Mouse (Mus musculus) limb, embryonic 10.5 days (tissue): ENCODE results near the gene Cdc42ep1. TPM values are rescaled to one million over a fixed set of nuclear protein-coding genes. Genes with fewer than 3 reads are reported as not detected.
"Not testable (repeated sequence)": the region's sequence is repeated elsewhere in the genome, so short reads cannot be mapped to it uniquely, and the experiment has no call there.

Source experiments
- DNase-seq: peaks from one replicate; pipeline ENCODE4 v3.0.0-alpha.2; 2017; ENCODE audit warnings: low spot score
- H3K27ac ChIP-seq: fragments of 300-500 bp; sonication (generic); 2 replicates; pipeline ENCODE4 v1.5.1; 2016; ENCODE audit warnings: mild to moderate bottlenecking
- H3K27me3 ChIP-seq: fragments of 300-500 bp; sonication (generic); 2 replicates; pipeline ENCODE4 v1.6.1; 2016; ENCODE audit warnings: low read depth, mild to moderate bottlenecking; ENCODE audit not compliant: poor library complexity, severe bottlenecking
- H3K36me3 ChIP-seq: fragments of 300-500 bp; sonication (generic); 2 replicates; pipeline ENCODE4 v1.6.1; 2016; ENCODE audit warnings: mild to moderate bottlenecking, moderate library complexity
- H3K4me1 ChIP-seq: fragments of 300-500 bp; sonication (generic); 2 replicates; pipeline ENCODE4 v1.6.1; 2016
- H3K4me3 ChIP-seq: fragments of 300-500 bp; sonication (generic); 2 replicates; pipeline ENCODE4 v1.5.1; 2016; ENCODE audit warnings: mild to moderate bottlenecking, moderate library complexity
- H3K9me3 ChIP-seq: fragments of 300-500 bp; sonication (generic); replicated peaks from 2 replicates; pipeline ENCODE4 v1.6.1; 2016; ENCODE audit warnings: mild to moderate bottlenecking
- WGBS: fragments of 180-500 bp; shearing (Covaris S2); methylation state at CpG from one replicate; pipeline ENCODE4 v1.1.7; 2016; 5-methylcytosine and 5-hydroxymethylcytosine counted together
- polyA plus RNA-seq: library from polyadenylated mRNA; unstranded; fragments of >200 nt; fragmentation: Nextera tagmentation; extraction: Ambion mirVana; gene quantifications from 2 replicates; pipeline ENCODE4 v1.2.1, GENCODE M21; 2016

Cdc42ep1 gene
- polyA plus RNA-seq, 1 experiment from 2014 or later, result 18.8 TPM

DNA sequence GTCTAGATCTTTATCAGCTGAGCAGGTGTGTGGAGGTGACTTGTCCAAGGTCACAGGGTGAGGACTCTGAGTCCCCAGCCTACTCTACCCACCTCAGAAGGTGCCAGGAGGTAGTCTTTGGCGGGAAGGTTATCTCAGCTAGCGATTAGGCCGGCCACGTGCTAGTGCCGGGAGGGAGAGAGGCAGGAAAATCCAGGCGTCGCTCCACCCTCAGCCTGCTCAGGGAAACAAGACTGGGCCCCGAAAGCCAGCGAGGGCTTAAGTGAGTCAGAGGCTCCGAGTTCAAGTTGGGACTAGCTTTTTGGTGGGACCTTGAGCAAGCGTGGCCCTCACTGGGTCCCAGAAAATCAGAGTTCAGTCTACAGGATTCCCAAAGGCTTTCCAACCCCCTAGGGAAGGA is 2.9 kb downstream of the Cdc42ep1 start:
- no peaks in the 10 kb centered on the region for H3K9me3 ChIP-seq
- 72% methylated on average over 11 of the region's 11 CpGs for WGBS
- H3K4me3 ChIP-seq, result no peak overlapping the region
- peak overlapping the region; percentile 50 for H3K27ac ChIP-seq
- peaks cover 19% of the 10 kb centered on the region for H3K36me3 ChIP-seq
- peaks cover 69% of the 10 kb centered on the region for H3K4me1 ChIP-seq
- no peak for DNase-seq
- peaks cover 26% of the 10 kb centered on the region for H3K27me3 ChIP-seq

DNA sequence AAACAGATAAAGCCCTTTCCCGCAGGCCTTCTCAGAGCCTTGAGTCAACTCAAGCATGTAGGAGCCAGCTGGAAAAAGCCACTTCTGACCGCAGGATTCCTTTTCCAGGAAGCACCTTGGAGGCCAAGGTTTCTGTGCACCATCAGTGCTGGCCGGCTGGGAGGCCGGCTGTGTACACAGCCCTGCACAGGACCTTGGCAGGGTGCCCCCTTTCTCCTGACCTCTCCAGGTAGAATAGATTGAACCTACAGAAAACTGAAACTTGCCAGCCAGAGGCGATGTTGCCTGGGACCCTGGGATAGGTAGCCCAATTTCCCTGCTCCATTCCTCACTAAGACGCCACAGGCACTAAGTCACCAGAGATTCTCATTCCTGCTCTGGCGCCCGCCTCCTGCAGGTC is 3.4 kb downstream of the Cdc42ep1 start:
- no peak overlapping the region for H3K4me3 ChIP-seq
- H3K4me1 ChIP-seq, result peaks cover 69% of the 10 kb centered on the region
- H3K27ac ChIP-seq, result peak overlapping the region; percentile 50; the same call in 1 of the 2 replicates

DNA sequence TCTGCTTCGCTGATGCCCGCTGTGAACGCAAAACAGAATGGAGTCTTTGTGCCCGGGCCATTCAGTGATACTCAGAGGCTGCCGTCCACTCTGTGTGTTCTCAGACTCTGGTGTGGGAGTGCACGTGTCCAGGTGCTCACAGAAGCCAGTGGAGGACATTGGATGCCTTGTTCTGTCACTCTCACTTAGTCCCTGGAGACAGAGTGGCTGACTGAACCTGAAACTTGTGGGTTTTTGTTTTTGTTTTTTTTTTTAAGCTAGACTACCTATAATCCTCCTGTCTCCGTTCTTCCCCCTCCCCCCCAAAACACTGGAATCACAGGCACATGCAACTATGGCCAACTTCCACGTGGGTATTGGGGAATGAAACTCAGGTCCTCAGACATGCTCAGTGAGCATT is 3.9 kb downstream of the Cdc42ep1 start:
- Histone ChIP-seq H3K27me3 (peaks cover 26% of the 10 kb centered on the region), H3K27ac (no peak overlapping the region)
- 91% methylated on average over 8 of the region's 8 CpGs for WGBS

More for the DNA sequence above, 3.4 kb downstream of the Cdc42ep1 start:
- peaks cover 26% of the 10 kb centered on the region for H3K27me3 ChIP-seq
- H3K9me3 ChIP-seq, result no peaks in the 10 kb centered on the region
- WGBS, result 90% methylated on average over 8 of the region's 8 CpGs
- no peak for DNase-seq
- peaks cover 19% of the 10 kb centered on the region for H3K36me3 ChIP-seq

DNA sequence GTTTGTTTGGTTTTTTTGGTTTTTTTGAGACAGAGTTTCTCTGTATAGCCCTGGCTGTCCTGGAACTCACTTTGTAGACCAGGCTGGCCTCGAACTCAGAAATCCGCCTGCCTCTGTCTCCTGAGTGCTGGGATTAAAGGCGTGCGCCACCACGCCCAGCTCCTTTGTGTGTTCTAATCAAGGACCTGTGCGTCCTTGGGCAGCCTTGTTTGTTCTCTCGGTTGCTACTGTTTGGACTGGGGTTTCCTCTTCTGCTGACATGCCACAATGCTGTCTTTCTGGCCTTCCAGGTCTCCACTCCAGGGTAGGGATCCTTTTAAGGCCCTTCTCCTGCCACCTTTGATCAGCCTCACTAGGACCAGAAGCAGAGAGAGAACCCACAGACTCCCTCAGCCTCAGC is 4.4 kb downstream of the Cdc42ep1 start:
- H3K9me3 ChIP-seq, DNase-seq, H3K27ac ChIP-seq, H3K4me3 ChIP-seq: not testable (repeated sequence)
- Histone ChIP-seq H3K4me1 (peaks cover 69% of the 10 kb centered on the region), H3K27me3 (peaks cover 26% of the 10 kb centered on the region), H3K36me3 (peaks cover 19% of the 10 kb centered on the region)
- 91% methylated on average over 7 of the region's 7 CpGs for WGBS

More for the DNA sequence above, 3.9 kb downstream of the Cdc42ep1 start:
- H3K36me3 ChIP-seq, result peaks cover 19% of the 10 kb centered on the region
- DNase-seq, result no peak
- peaks cover 69% of the 10 kb centered on the region for H3K4me1 ChIP-seq
- no peaks in the 10 kb centered on the region for H3K9me3 ChIP-seq
- no peak overlapping the region for H3K4me3 ChIP-seq

DNA sequence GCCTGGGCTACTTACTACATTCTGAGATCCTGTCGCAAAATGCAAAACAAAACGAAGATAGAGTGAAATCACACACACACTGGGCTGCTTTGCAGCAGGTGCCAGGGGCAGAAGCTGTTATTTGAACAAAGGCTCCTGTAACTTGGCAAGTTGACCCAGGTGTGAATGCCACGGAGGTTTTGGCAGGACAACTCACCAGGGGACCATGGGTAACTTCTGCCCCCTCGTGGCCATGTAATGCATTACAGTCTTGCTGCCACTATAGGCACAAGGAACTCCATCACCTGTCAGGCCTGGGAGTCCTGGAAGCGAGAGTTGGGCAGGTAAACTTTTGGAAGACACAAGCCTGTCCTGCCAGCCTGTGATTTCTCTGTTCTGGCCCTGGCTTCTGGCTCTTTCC is 6.0 kb downstream of the Cdc42ep1 start:
- no peaks in the 10 kb centered on the region for H3K9me3 ChIP-seq
- peaks cover 19% of the 10 kb centered on the region for H3K36me3 ChIP-seq
- peak; percentile 90 for DNase-seq
- WGBS, result 28% methylated on average over 5 of the region's 5 CpGs
- no peak overlapping the region for H3K4me3 ChIP-seq
- H3K4me1 ChIP-seq, result peaks cover 55% of the 10 kb centered on the region
- no peak overlapping the region for H3K27ac ChIP-seq
- peaks cover 19% of the 10 kb centered on the region for H3K27me3 ChIP-seq

DNA sequence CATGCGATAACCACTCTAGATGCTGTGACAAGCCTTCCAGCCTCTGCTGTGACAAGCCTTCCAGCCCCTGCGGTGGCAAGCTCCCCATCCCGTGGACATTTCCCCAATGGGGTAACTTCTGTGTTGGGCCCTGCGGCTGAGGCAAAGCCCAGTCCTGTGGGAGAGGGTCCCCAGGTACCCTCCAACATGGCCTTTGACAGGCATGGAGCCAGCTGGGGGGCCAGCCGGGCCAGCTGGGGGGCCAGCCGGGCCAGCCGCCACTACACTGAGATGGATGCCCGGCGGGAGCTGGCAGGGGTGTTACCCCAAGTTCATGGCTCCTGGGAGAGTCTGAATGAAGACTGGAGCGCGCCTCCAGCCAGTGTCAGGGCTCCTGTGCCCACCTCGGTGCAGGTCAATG is 7.1 kb downstream of the Cdc42ep1 start:
- H3K27me3 ChIP-seq, result peaks cover 9% of the 10 kb centered on the region
- H3K4me3 ChIP-seq, result no peak overlapping the region
- H3K27ac ChIP-seq, result 0 out of 2 replicates have a peak overlapping the region, but pooled peaks have one; percentile 1
- WGBS, result 89% methylated on average over 12 of the region's 12 CpGs
- no peaks in the 10 kb centered on the region for H3K9me3 ChIP-seq
- H3K4me1 ChIP-seq, result peaks cover 46% of the 10 kb centered on the region
- DNase-seq, result no peak
- peaks cover 19% of the 10 kb centered on the region for H3K36me3 ChIP-seq

DNA sequence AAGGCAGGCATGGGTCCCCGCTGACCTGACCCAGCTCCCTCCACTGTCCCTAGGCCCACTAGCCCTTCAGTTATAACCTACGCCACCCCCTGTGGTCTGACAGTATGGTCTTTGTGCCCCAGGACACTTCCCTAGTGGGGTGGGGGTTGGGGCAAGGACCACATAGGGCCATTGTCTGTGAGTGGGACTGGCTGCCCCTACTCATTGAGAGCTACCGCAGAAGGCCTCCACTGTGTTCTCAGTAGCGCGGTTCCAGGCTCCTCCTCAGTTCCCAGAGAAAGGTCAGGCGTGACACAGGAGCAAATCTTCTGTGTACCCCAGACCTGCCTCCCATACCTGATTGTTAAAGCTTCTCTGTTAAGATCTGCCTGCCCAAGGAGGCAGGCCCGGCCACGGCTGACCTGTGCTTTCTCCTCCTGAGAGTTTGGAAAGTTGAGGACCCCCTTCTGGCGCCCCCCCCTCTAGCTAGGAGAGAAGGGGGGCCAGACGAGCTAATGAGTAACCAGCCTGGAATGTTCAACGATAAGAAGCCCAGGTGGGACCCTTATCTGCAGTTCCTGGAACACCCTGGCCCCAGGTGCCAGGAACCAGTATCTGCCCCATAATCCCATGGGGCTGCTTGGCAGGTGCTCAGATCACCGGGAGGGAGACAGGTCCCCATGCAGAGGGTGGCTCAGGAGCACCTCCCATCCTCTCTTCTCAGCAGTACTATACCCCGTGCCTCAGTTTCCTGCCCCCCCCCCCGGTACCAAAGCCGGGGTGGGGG is 7.8 kb downstream of the Cdc42ep1 start:
- Histone ChIP-seq H3K27ac (0 out of 2 replicates have a peak overlapping the region, but pooled peaks have one; percentile 1), H3K36me3 (peaks cover 19% of the 10 kb centered on the region), H3K27me3 (0 out of 2 replicates have a peak, but pooled peaks cover 3% of the 10 kb centered on the region), H3K9me3 (no peaks in the 10 kb centered on the region), H3K4me1 (peaks cover 43% of the 10 kb centered on the region), H3K4me3 (no peak overlapping the region)
- DNase-seq, result no peak
- 79% methylated on average over 15 of the region's 15 CpGs for WGBS

DNA sequence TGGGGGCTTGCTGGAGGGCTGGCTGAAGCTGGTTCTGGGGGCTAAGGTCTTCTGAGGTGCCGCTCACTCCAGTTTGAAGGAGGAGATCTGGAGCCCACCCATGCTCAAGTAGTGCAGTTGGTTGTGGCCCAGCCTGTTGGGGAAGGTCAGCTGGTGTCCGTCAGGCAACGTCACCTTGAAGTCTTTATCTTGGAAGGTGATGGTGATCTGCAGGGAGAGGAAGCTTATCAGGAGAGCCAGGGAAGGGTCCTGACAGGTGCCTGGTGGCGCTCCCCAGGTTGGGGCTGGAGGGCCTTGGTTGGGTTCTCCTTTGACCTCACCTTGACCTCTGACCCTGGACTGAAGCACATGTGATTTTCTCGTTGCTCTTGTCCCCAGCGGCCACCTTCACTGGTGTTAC is 8.5 kb downstream of the Cdc42ep1 start:
- DNase-seq, result no peak
- Histone ChIP-seq H3K4me1 (peaks cover 38% of the 10 kb centered on the region), H3K36me3 (peaks cover 19% of the 10 kb centered on the region), H3K9me3 (no peaks in the 10 kb centered on the region), H3K27me3 (0 out of 2 replicates have a peak, but pooled peaks cover 3% of the 10 kb centered on the region), H3K4me3 (no peak overlapping the region), H3K27ac (no peak overlapping the region)
- WGBS, result 72% methylated on average over 6 of the region's 6 CpGs

DNA sequence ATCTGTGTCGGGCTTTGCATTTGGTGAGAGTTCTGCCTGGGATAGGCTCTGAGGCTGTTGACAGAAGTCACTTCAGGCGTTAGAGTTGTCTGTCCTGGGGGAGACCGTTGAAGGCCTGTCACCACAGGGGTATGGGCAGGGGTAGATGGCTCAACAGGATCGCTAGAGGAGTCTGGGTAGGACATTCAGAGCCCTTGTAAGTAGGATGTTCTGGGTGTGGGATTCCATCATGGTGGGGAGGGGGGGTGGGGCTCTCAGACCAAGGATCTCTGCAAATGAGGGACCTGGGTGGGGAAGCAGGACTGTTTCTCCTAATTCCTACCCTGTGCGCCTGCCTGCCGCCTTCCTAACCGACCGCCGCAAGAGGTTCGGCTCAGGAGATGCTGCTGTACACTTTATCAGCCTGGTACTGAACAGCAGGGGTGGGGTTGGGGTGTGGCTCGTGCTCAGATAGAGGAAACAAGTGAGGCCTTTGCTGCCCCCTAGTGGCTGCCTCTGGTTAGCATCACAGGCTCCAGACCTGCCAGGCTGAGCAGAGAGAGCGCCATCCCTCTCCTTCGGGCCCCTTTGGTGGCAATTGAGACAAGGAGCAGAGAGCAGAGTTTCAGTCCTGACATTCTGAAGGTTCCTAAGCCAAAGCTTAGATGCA is 9.2 kb downstream of the Cdc42ep1 start:
- peak; percentile 96 for DNase-seq
- 0 out of 2 replicates have a peak, but pooled peaks cover 3% of the 10 kb centered on the region for H3K27me3 ChIP-seq
- no peaks in the 10 kb centered on the region for H3K9me3 ChIP-seq
- 17% methylated on average over 13 of the region's 13 CpGs for WGBS
- H3K4me1 ChIP-seq, result peaks cover 38% of the 10 kb centered on the region
- no peak overlapping the region for H3K4me3 ChIP-seq
- H3K27ac ChIP-seq, result no peak overlapping the region
- H3K36me3 ChIP-seq, result peaks cover 19% of the 10 kb centered on the region

DNA sequence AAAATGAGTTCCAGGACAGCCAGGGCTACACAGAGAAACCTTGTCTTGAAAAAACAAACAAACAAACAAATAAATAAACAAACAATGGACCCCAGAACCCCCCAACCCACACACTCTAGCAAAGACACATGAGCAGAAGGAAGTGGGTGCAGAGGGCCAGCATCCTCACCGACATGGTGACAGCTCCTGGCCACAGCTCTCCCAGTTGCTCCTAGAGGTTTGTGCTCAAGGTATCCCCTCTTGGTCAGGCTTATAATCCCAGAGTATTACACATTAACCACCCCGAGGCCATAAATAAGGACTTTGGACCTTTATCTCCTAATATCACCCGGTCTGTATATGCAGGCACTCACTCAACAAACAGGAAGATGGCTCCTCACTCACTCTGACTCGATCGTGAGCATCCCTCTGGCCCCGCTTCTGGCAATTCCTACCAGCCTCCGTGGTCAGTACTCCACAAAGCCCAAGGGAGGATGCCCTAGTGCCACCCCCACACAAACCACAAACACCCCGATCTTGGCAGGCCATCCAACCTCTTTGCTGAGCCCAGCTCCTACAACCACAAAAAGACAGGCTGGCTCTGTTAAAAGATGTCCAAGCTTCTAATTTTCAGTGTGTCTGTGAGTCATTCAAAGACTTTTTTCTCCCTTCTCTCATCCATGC is 13.0 kb downstream of the Cdc42ep1 start, which contains the start of gene Lgals2:
Gene Lgals2, minus strand, starts transcription at position 227 of the 663 bp plus-strand sequence.
- H3K4me1 ChIP-seq, result peaks cover 34% of the 10 kb centered on the region
- WGBS, result 78% methylated on average over 8 of the region's 8 CpGs
- H3K4me3 ChIP-seq, result no peak within 1 kb of the TSS
- no peaks in the 10 kb centered on the region for H3K9me3 ChIP-seq
- H3K36me3 ChIP-seq, result no peaks in the 10 kb centered on the region
- no peak for DNase-seq
- no peak within 1 kb of the TSS for H3K27ac ChIP-seq
- H3K27me3 ChIP-seq, result no peaks in the 10 kb centered on the region

DNA sequence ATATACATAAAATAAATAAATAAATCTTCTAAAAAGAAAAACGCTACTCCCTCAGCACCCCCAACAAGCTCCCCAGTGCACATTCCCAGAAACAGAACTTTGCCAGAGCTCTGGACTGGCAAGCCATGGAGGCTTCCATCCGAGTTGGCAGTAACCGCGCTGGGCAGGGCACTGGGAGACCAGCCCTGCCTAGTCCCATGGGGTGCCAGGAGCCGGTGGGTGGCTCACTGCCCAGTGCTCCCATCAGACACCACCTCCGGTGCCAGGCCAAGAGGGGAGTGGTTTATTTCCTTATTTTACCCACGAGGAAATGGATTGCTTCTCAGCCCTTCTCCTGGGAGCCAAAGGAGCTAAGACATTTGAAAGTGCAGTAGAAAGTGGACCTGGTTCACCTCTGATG is 14.6 kb downstream of the Cdc42ep1 start:
- Histone ChIP-seq H3K36me3 (no peaks in the 10 kb centered on the region), H3K4me3 (no peak overlapping the region), H3K27ac (no peak overlapping the region), H3K27me3 (no peaks in the 10 kb centered on the region), H3K9me3 (no peaks in the 10 kb centered on the region), H3K4me1 (peaks cover 18% of the 10 kb centered on the region)
- DNase-seq, result no peak
- WGBS, result 85% methylated on average over 7 of the region's 7 CpGs

DNA sequence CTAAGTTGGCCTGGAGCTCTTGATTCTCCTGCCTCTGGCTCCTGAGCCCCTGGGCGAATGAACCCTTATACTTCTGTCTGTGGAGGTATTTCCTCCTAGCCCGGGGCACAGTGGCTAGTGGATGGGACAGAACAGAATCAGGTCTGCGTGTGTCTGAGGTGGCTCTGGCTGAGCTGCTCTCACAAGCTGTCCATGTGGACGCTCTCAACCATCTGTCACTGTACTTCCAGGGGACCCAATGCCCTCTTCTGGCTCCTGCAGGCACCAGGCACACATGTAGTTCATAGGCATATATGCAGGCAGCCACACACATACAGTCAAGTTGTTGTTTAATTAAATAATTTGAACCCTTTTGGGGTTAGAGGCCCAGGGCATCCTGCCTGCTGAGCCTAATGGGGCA is 16.9 kb downstream of the Cdc42ep1 start:
- Histone ChIP-seq H3K27ac (no peak overlapping the region), H3K4me3 (no peak overlapping the region), H3K4me1 (peaks cover 30% of the 10 kb centered on the region), H3K9me3 (no peaks in the 10 kb centered on the region), H3K27me3 (no peaks in the 10 kb centered on the region), H3K36me3 (no peaks in the 10 kb centered on the region)
- 77% methylated on average over 4 of the region's 4 CpGs for WGBS
- no peak for DNase-seq

DNA sequence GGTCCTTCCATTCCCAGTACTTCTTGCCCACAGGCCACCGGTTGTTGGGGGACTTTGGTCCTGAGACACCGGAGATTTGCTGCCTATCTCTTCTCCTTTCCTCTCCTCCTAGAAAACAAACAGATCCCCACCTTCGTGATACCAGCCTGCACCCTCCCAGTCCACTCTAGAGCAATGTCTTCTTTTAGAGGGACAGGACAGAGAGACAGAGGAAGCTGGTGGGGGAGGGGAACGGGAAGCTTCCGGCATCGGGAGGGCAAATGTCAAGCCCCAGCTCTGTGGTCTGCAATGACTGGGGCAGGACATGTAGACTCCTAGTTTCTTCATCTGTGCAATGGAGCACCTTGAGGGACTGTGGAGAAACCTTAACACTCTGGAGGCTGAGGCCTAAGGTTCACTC is 17.3 kb downstream of the Cdc42ep1 start:
- H3K27ac ChIP-seq, result no peak overlapping the region
- H3K4me1 ChIP-seq, result peaks cover 26% of the 10 kb centered on the region
- no peaks in the 10 kb centered on the region for H3K27me3 ChIP-seq
- no peak for DNase-seq
- H3K9me3 ChIP-seq, result no peaks in the 10 kb centered on the region
- H3K36me3 ChIP-seq, result no peaks in the 10 kb centered on the region
- WGBS, result 80% methylated on average over 6 of the region's 6 CpGs
- no peak overlapping the region for H3K4me3 ChIP-seq
